Mouse (Mus musculus): ENCODE results near the gene Apoc1.

DNA sequence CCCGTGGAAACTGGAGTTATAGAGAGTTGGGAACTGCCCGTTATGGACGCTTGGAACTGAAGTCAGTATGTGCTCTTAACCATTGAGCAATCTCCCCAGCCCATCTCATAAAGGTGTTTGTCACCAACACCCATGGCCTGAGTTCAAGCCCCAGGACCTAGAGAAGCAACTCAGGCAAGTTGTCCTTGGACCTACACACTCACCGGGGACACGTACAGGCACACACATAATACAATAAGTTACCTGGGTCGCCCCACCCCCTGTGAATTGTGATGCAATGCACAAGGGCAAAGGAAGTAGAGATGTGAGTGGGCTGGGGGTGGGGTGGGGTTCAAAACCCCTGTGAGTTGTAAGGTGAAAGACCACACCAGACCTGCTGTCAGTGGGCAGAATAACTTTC lies 5.9 kb downstream of the Apoc1 start:
- TF ChIP-seq SRF (IDR thresholded peaks at IDR 0.05; ENCODE audit: control insufficient read depth, insufficient read length, low read depth) (no peak), MAX (IDR thresholded peaks at IDR 0.05; ENCODE audit: low read depth) (no peak), CEBPB (IDR thresholded peaks at IDR 0.05; ENCODE audit: insufficient read depth, poor library complexity, severe bottlenecking) (no peak), E2F4 (IDR thresholded peaks at IDR 0.05; ENCODE audit: insufficient read depth) (no peak)
